Mouse (Mus musculus): ENCODE results near the gene Afg3l1. TPM values are rescaled to one million over a fixed set of nuclear protein-coding genes. Genes with fewer than 3 reads are reported as not detected.

Afg3l1 gene
- total RNA-seq (2023), result 39.7 TPM

GRCm38 (mm10) chr8:123477737-123478258 lies at the start of gene Afg3l1:
TSS of gene Afg3l1 (plus strand) at chr8:123477903.

GRCm38 (mm10) chr8:123514781-123515539 lies 37.3 kb downstream of the Afg3l1 start, which contains the start of gene Dbndd1:
TSS of gene Dbndd1 (minus strand) at chr8:123515463.

DNA sequence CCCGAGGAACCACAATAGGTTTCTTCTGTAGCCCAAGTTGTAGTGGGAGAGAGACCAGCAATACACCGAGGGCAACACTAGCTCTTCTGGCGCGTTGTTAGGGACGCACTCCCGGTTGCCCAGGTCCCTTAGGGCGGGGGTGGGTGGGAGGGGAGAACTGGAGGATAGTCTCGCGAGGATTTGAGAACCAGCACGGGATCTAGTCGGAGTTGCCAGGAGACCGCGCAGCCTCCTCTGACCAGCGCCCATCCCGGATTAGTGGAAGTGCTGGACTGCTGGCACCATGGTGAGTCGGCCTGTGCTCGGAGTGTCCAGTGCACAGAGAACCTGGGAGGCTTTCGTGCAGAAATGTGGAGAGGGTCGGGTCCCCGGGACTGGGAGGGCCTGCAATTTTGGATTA lies 41.0 kb downstream of the Afg3l1 start, which contains the start of gene Gas8:
TSS of gene Gas8 (plus strand) at position 168 of the 400 bp plus-strand sequence.

Other genes with a start within 250 kb of the Afg3l1 start
- 8.7 TPM for gene Spata2l, start 241.7 kb upstream of the Afg3l1 start, total RNA-seq (2023)
- 29.9 TPM for gene Zfp276, start 223.7 kb upstream of the Afg3l1 start, total RNA-seq (2023)
- 38.6 TPM for gene Vps9d1, start 223.6 kb upstream of the Afg3l1 start, total RNA-seq (2023)
- 10.0 TPM for gene Fanca, start 159.3 kb upstream of the Afg3l1 start, total RNA-seq (2023)
- not detected for gene Spire2, start 145.2 kb upstream of the Afg3l1 start, total RNA-seq (2023)
- 206 TPM for gene Tcf25, start 104.2 kb upstream of the Afg3l1 start, total RNA-seq (2023)
- gene Mc1r, start 70.8 kb upstream of the Afg3l1 start, total RNA-seq (2023), result 0.18 TPM
- 2.0 TPM for gene Tubb3, start 66.5 kb upstream of the Afg3l1 start, total RNA-seq (2023)
- 13.2 TPM for gene Def8, start 54.4 kb upstream of the Afg3l1 start, total RNA-seq (2023)
- not detected for gene Dbndd1, start 37.6 kb downstream of the Afg3l1 start, total RNA-seq (2023)
- 2.8 TPM for gene Gas8, start 40.9 kb downstream of the Afg3l1 start, total RNA-seq (2023)
- not detected for gene Rhou, start 176.0 kb downstream of the Afg3l1 start, total RNA-seq (2023)